Mouse (Mus musculus): ENCODE measurements around the gene Prpf38b. TPM values are rescaled to one million over a fixed set of nuclear protein-coding genes. Genes with fewer than 3 reads are reported as not detected.

Prpf38b gene
- total RNA-seq (2012; rRNA removed): 42.6 and 47.4 TPM in 2 replicates
- 42.9 and 55.9 TPM in 2 replicates for total RNA-seq (2014; rRNA removed)
- polyA plus RNA-seq (2012; ENCODE audit: insufficient read length, low read depth): 177 and 193 TPM in 2 replicates

GRCm38 (mm10) chr3:108911548-108912413, at the start of gene Prpf38b:
Gene Prpf38b, minus strand, starts transcription at chr3:108911727.
- Histone ChIP-seq H3K27me3 (replicated peaks) (no peaks in the 10 kb centered on the region), H3K79me2 (replicated peaks; ENCODE audit: control insufficient read depth, extremely low read depth, insufficient read depth, poor library complexity, severe bottlenecking) (peaks cover 39% of the 10 kb centered on the region), H3K9ac (ENCODE audit: insufficient read depth, low read depth) (peak within 1 kb of the TSS; percentile 93), H3K9me3 (replicated peaks; ENCODE audit: low read length) (no peaks in the 10 kb centered on the region), H3K36me3 (replicated peaks in 1 of 2; ENCODE audit: control insufficient read depth in 1 of 2, insufficient read depth in 1 of 2, low read length in 1 of 2) (peaks cover 9 to 20% of the 10 kb centered on the region in 2 experiments), H3K27ac (ENCODE audit: insufficient read depth, low read depth) (peak within 1 kb of the TSS; percentile 97), H3K4me2 (ENCODE audit: insufficient read depth, low read depth, poor library complexity, severe bottlenecking) (peak within 1 kb of the TSS; percentile 70), H3K4me3 (replicated peaks in 1 of 3; ENCODE audit: low read depth in 2 of 3, low read length in 2 of 3, poor library complexity in 1 of 3) (peak within 1 kb of the TSS; percentile 71 to 99 (median 87)), H3K4me1 (ENCODE audit: control insufficient read depth in 1 of 2, insufficient read depth in 2 of 2) (peaks cover 8 to 27% of the 10 kb centered on the region in 2 experiments; a peak in 3 of 4 replicates)
- peak; percentile 96 for DNase-seq (ENCODE audit: extremely low read depth)
- in situ Hi-C loops (cut with MboI; ENCODE audit: low pct_ligation_motif_present, low pct_unique_long_range_greater_than_20kb, low sequenced_read_pairs): no loop called here
- dilution Hi-C loops (cut with MboI; ENCODE audit: extremely low pct_ligation_motif_present, extremely low pct_unique_long_range_greater_than_20kb, low sequenced_read_pairs): no loop called here
- TF ChIP-seq POLR2A (IDR thresholded peaks at IDR 0.05; ENCODE audit: low read depth, low read length): peak; percentile 96
- TF ChIP-seq MXI1 (IDR thresholded peaks at IDR 0.05; ENCODE audit: low read depth, low read length): peak; percentile 42; the same call in 1 of the 2 replicates
- peak; percentile 63 for TF ChIP-seq SIN3A (IDR thresholded peaks at IDR 0.05; ENCODE audit: low read length)
- TF ChIP-seq MEF2A (IDR thresholded peaks at IDR 0.05; ENCODE audit: borderline replicate concordance, low read depth, low read length): no peak
- no peak for TF ChIP-seq PAX5 (IDR thresholded peaks at IDR 0.05; ENCODE audit: low read length)
- peak; percentile 73; the same call in 1 of the 2 replicates for TF ChIP-seq KAT2A (IDR thresholded peaks at IDR 0.05; ENCODE audit: insufficient replicate concordance, low read length)
- peak; percentile 62; the same call in 1 of the 2 replicates for TF ChIP-seq BHLHE40 (IDR thresholded peaks at IDR 0.05; ENCODE audit: low read depth, low read length)
- TF ChIP-seq USF2 (conservative IDR thresholded peaks at IDR 0.05; ENCODE audit: low read depth, low read length): no peak
- TF ChIP-seq JUND (conservative IDR thresholded peaks at IDR 0.05; ENCODE audit: low read depth, low read length): no peak
- TF ChIP-seq RAD21 (IDR thresholded peaks at IDR 0.05; ENCODE audit: low read depth, low read length): no peak
- no peak for TF ChIP-seq ZKSCAN1 (IDR thresholded peaks at IDR 0.05; ENCODE audit: borderline replicate concordance, low read depth, low read length)
- no peak for TF ChIP-seq SMC3 (IDR thresholded peaks at IDR 0.05; ENCODE audit: low read depth, low read length)
- peak; percentile 49; the same call in 1 of the 2 replicates for TF ChIP-seq CHD2 (IDR thresholded peaks at IDR 0.05; ENCODE audit: low read length)
- TF ChIP-seq NELFE (IDR thresholded peaks at IDR 0.05; ENCODE audit: low read depth, low read length): peak; percentile 92
- no peak for TF ChIP-seq MAZ (IDR thresholded peaks at IDR 0.05; ENCODE audit: low read depth, low read length)
- TF ChIP-seq USF1 (IDR thresholded peaks at IDR 0.05; ENCODE audit: low read depth, low read length): no peak
- TF ChIP-seq ELF1 (IDR thresholded peaks at IDR 0.05; ENCODE audit: low read depth, low read length): peak; percentile 97
- peak; percentile 63; the same call in 1 of the 2 replicates for TF ChIP-seq POLR2AphosphoS2 (IDR thresholded peaks at IDR 0.05; ENCODE audit: low read depth, low read length)
- TF ChIP-seq MAFK (IDR thresholded peaks at IDR 0.05; ENCODE audit: insufficient replicate concordance, low read length): no peak
- no peak for TF ChIP-seq ZNF384 (IDR thresholded peaks at IDR 0.05; ENCODE audit: low read depth, low read length)
- TF ChIP-seq ETS1 (conservative IDR thresholded peaks at IDR 0.05; ENCODE audit: low read depth, low read length): no peak; the same call in 1 of the 2 replicates
- no peak for TF ChIP-seq EP300 (IDR thresholded peaks at IDR 0.05; ENCODE audit: low read length)
- TF ChIP-seq TCF12 (IDR thresholded peaks at IDR 0.05; ENCODE audit: low read depth, low read length): peak; percentile 82
- peak; percentile 38; the same call in 1 of the 2 replicates for TF ChIP-seq IRF4 (IDR thresholded peaks at IDR 0.05; ENCODE audit: low read depth, low read length)
- TF ChIP-seq HCFC1 (IDR thresholded peaks at IDR 0.05; ENCODE audit: low read depth, low read length): peak; percentile 85
- TF ChIP-seq E2F4 (IDR thresholded peaks at IDR 0.05; ENCODE audit: insufficient replicate concordance, low read depth, low read length): no peak
- peak; percentile 76; the same call in 1 of the 2 replicates for TF ChIP-seq CHD1 (IDR thresholded peaks at IDR 0.05; ENCODE audit: low read depth, low read length)
- TF ChIP-seq TBP (conservative IDR thresholded peaks at IDR 0.05; ENCODE audit: low read depth, low read length): peak; percentile 88
- no peak for TF ChIP-seq MAX (IDR thresholded peaks at IDR 0.05; ENCODE audit: low read length)
- TF ChIP-seq GABPA (IDR thresholded peaks at IDR 0.05; ENCODE audit: insufficient replicate concordance, low read depth, low read length): no peak; the same call in 1 of the 2 replicates
- TF ChIP-seq NRF1 (IDR thresholded peaks at IDR 0.05; ENCODE audit: low read depth, low read length): peak; percentile 89
- TF ChIP-seq ZC3H11A (IDR thresholded peaks at IDR 0.05; ENCODE audit: low read depth, low read length): no peak
- TF ChIP-seq UBTF (IDR thresholded peaks at IDR 0.05; ENCODE audit: low read depth, low read length): no peak; the same call in 1 of the 2 replicates
- no peak for TF ChIP-seq CTCF (conservative IDR thresholded peaks at IDR 0.05 in 1 of 2, IDR thresholded peaks at IDR 0.05 in 1 of 2; ENCODE audit: low read depth in 2 of 2, low read length in 2 of 2)
- TF ChIP-seq RCOR1 (conservative IDR thresholded peaks at IDR 0.05; ENCODE audit: low read depth, low read length): no peak
- 0 out of 2 replicates have a peak, but pooled peaks have one; percentile 54 for TF ChIP-seq MYC (IDR thresholded peaks at IDR 0.05; ENCODE audit: low read depth, low read length)
- TF ChIP-seq ZMIZ1 (IDR thresholded peaks at IDR 0.05; ENCODE audit: low read depth, low read length): peak; percentile 90
